Mouse (Mus musculus): ENCODE measurements at regions not wholly inside any gene's neighbourhood (a gene's known extent, or its start where the extent isn't known, plus 50 kb on each side); places are given as distances from the start of the nearest gene placed in this dataset.
"Not testable (repeated sequence)": the region's sequence is repeated elsewhere in the genome, so short reads cannot be mapped to it uniquely, and the experiment has no call there.

DNA sequence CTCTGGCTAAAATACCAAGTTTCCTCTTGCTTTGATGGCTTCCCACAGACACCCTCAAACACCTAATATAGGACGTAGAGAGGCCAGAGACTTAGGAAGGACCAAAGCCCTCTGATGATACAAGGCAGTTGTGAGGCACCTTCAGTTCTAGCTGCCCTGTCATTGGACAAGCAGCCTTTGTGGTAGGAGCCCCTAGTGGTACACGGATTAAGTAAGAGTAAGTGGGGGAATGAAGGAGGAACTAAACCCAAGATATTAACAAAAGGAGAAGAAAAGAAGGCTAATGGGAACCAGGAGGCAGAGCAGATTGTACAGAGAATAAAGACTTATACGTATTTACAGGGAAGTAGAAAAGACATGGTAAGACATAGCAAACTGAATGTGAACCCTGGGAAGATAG, 352.3 kb upstream of the Tmco5 start:
- H3K4me3 ChIP-seq (ENCODE audit: low read depth, low read length); H3K9me3 ChIP-seq (ENCODE audit: control insufficient read depth, low read length); ATAC-seq (ENCODE audit: low FRiP score); H3K36me3 ChIP-seq (ENCODE audit: control insufficient read depth, insufficient read depth, low read length); H3K27me3 ChIP-seq (ENCODE audit: control insufficient read depth, insufficient read depth, low read length); H3K4me2 ChIP-seq (replicated peaks; ENCODE audit: low read depth, low read length); H3K27ac ChIP-seq (ENCODE audit: low read depth, low read length); H3K4me1 ChIP-seq (replicated peaks; ENCODE audit: control insufficient read depth, insufficient read depth, low read length); H3K9ac ChIP-seq (ENCODE audit: low read depth, low read length); DNase-seq (ENCODE audit: low spot score): not testable (repeated sequence)
- 84% methylated on average over 1 of the region's 3 CpGs for WGBS

DNA sequence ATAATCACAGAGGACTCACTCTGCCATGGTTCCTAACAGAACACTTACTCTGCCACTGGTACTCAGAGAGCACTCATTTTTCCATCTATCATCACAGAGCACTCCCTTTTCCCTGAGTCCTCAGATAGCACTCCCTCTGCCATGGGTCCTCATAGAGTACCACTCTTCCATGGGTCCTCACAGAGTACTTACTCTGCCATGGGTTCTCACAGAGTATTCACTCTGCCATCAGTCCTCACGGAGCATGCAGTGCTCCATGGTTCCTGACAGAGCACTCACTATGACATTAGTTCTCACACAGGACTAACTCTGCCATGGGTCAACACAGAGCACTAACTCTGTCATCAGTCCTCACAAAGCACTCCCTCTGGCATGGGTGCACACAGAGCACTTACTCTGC, 342.0 kb upstream of the Tmco5 start:
- Histone ChIP-seq H3K4me2 (replicated peaks; ENCODE audit: low read depth, low read length) (no peak overlapping the region), H3K4me1 (replicated peaks; ENCODE audit: control insufficient read depth, insufficient read depth, low read length) (no peaks in the 10 kb centered on the region), H3K36me3 (ENCODE audit: control insufficient read depth, insufficient read depth, low read length) (no peaks in the 10 kb centered on the region), H3K27ac (ENCODE audit: low read depth, low read length) (no peak overlapping the region), H3K9ac (ENCODE audit: low read depth, low read length) (no peak overlapping the region), H3K4me3 (ENCODE audit: low read depth, low read length) (no peak overlapping the region), H3K9me3 (ENCODE audit: control insufficient read depth, low read length) (no peaks in the 10 kb centered on the region; the same call in 1 of the 2 replicates), H3K27me3 (ENCODE audit: control insufficient read depth, insufficient read depth, low read length) (no peaks in the 10 kb centered on the region)
- ATAC-seq (ENCODE audit: low FRiP score) (no peak), DNase-seq (ENCODE audit: low spot score) (no peak)
- 84% methylated on average over 1 of the region's 1 CpGs for WGBS

DNA sequence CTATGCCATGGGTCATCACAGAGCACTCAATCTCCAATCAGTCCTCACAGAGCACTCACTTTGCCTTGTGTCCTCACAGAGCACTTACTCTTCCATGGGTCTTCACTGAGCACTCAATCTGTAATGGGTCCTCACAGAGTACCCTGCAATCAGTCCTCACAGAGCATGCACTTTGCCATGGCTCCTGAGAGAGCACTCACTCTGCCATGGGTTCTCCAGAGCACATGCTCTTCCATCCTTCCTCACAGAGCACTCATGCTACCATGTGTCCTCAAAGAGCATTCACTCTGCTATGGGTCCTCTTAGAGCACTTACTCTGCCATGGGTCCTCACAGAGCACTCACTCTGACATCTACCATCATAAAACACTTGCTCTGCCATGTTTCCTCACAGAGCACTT, 319.1 kb upstream of the Tmco5 start:
- no peak overlapping the region for H3K9ac ChIP-seq (ENCODE audit: low read depth, low read length)
- H3K27me3 ChIP-seq (ENCODE audit: control insufficient read depth, insufficient read depth, low read length), result no peaks in the 10 kb centered on the region
- H3K4me3 ChIP-seq (ENCODE audit: low read depth, low read length), result no peak overlapping the region
- ATAC-seq (ENCODE audit: low FRiP score) (no peak), DNase-seq (ENCODE audit: low spot score) (no peak)
- H3K27ac ChIP-seq (ENCODE audit: low read depth, low read length), result no peak overlapping the region
- no peak overlapping the region for H3K4me2 ChIP-seq (replicated peaks; ENCODE audit: low read depth, low read length)
- H3K36me3 ChIP-seq (ENCODE audit: control insufficient read depth, insufficient read depth, low read length), result no peaks in the 10 kb centered on the region
- no peaks in the 10 kb centered on the region for H3K9me3 ChIP-seq (ENCODE audit: control insufficient read depth, low read length)
- H3K4me1 ChIP-seq (replicated peaks; ENCODE audit: control insufficient read depth, insufficient read depth, low read length), result no peaks in the 10 kb centered on the region

DNA sequence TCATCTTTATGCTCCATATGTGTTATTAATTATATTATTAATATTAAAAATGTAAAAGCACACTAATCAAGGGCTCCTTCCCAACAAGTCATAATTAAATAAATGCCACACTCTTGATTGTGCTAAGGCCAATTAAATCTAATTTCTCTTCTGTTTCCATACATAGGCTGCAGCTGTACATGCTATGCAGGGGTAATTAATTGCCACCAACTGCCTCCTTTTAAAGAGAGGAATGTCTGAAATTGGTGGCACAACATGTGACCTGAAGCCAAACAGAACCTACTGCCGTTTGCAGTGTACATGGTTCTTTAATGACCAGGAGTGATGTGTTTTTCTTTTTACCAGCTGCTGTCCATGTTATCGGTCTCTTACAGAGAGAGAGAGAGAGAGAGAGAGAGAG, 294.5 kb upstream of the Tmco5 start:
- no peak overlapping the region for H3K27ac ChIP-seq (ENCODE audit: low read depth, low read length)
- no peaks in the 10 kb centered on the region for H3K27me3 ChIP-seq (ENCODE audit: control insufficient read depth, insufficient read depth, low read length)
- no peak for DNase-seq (ENCODE audit: low spot score)
- H3K4me2 ChIP-seq (replicated peaks; ENCODE audit: low read depth, low read length), result no peak overlapping the region
- H3K4me3 ChIP-seq (ENCODE audit: low read depth, low read length), result no peak overlapping the region
- H3K9ac ChIP-seq (ENCODE audit: low read depth, low read length), result no peak overlapping the region
- no peak for ATAC-seq (ENCODE audit: low FRiP score)
- WGBS, result 48% methylated on average over 2 of the region's 2 CpGs
- H3K36me3 ChIP-seq (ENCODE audit: control insufficient read depth, insufficient read depth, low read length), result no peaks in the 10 kb centered on the region
- no peaks in the 10 kb centered on the region for H3K9me3 ChIP-seq (ENCODE audit: control insufficient read depth, low read length)
- no peaks in the 10 kb centered on the region for H3K4me1 ChIP-seq (replicated peaks; ENCODE audit: control insufficient read depth, insufficient read depth, low read length)

DNA sequence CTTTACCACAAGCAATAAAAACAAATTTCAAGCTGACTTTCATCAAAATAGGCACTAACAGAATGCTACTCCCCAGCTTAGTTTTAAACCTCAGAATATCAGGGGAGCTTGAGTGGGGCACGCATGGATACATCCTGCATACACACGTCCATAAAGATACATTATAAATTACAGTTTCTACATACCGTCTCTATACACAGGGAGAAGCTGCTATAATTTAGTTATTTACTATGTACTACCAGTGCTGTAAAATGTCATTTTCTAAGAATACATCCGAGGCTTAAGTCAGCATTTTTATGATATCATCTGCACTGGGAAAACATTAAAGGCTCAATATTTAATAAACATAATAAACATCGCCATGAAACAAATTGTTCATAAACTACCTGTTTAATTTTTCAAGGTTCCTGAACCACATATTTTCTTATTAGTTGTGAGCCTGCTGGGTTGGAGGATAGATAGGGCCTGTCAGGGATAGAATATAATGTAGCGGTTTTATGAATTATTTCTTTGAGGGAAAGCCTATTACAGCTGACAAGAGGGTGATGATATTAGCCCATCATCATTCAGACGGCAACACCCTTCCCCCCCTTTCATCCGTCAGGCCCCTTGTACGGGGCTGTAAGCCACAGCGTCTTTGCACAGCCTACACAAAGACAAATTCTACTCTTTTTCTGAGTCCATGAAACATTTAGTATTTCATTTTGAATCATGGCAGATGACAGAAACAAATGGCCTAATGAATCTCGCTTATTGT, 292.1 kb upstream of the Tmco5 start:
- Histone ChIP-seq H3K36me3 (ENCODE audit: control insufficient read depth, insufficient read depth, low read length) (no peaks in the 10 kb centered on the region), H3K4me3 (ENCODE audit: low read depth, low read length) (no peak overlapping the region), H3K9ac (ENCODE audit: low read depth, low read length) (no peak overlapping the region), H3K4me2 (replicated peaks; ENCODE audit: low read depth, low read length) (no peak overlapping the region), H3K27me3 (ENCODE audit: control insufficient read depth, insufficient read depth, low read length) (no peaks in the 10 kb centered on the region), H3K27ac (ENCODE audit: low read depth, low read length) (no peak overlapping the region), H3K9me3 (ENCODE audit: control insufficient read depth, low read length) (no peaks in the 10 kb centered on the region), H3K4me1 (replicated peaks; ENCODE audit: control insufficient read depth, insufficient read depth, low read length) (no peaks in the 10 kb centered on the region)
- DNase-seq (ENCODE audit: low spot score) (no peak), ATAC-seq (ENCODE audit: low FRiP score) (peak; percentile 40; the same call in 1 of the 2 replicates)
- WGBS, result 85% methylated on average over 11 of the region's 11 CpGs

DNA sequence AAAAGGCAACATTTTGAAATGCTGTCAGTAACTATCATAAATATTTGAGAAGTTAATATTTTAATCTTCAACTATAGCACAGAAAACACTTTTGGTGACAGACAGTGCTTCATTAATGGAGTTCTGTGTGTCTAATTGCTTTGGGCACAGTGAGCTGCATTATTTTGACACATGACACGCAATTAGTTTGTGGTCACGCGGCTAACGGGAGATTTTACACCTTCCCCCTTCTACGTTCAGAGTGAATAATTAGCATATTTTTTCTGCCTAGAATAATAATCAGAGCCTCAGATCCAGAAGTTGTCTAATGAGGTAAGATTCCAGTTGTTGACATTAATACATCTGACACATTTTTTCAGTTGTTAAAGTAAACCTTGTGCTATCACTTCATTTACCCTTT, 272.6 kb upstream of the Tmco5 start:
- Histone ChIP-seq H3K27ac (ENCODE audit: low read depth, low read length) (no peak overlapping the region), H3K4me1 (replicated peaks; ENCODE audit: control insufficient read depth, insufficient read depth, low read length) (no peaks in the 10 kb centered on the region), H3K36me3 (ENCODE audit: control insufficient read depth, insufficient read depth, low read length) (no peaks in the 10 kb centered on the region), H3K9me3 (ENCODE audit: control insufficient read depth, low read length) (no peaks in the 10 kb centered on the region), H3K4me3 (ENCODE audit: low read depth, low read length) (no peak overlapping the region), H3K27me3 (ENCODE audit: control insufficient read depth, insufficient read depth, low read length) (no peaks in the 10 kb centered on the region), H3K4me2 (replicated peaks; ENCODE audit: low read depth, low read length) (no peak overlapping the region), H3K9ac (ENCODE audit: low read depth, low read length) (no peak overlapping the region)
- ATAC-seq (ENCODE audit: low FRiP score) (no peak), DNase-seq (ENCODE audit: low spot score) (no peak)
- WGBS, result 77% methylated on average over 5 of the region's 5 CpGs

DNA sequence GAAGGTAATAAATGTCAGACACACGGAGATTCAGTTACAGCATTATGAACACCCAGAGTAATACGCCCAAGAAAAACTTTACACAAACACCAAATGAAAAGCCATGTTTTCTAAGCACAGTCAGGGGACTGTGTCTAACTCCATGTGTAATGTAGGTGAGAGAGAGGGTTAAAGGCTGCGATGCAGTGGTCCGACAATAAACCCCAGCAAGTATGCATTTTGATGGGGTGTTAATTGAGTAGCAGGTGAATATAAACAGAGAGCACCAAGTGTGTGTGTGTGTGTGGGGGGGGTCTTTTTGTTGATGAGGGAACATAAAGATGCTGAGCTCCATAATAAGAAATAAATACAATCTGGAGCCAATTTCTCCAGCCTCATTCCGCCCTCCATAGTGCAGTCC, 238.6 kb upstream of the Tmco5 start:
- ATAC-seq (ENCODE audit: low FRiP score), result no peak

DNA sequence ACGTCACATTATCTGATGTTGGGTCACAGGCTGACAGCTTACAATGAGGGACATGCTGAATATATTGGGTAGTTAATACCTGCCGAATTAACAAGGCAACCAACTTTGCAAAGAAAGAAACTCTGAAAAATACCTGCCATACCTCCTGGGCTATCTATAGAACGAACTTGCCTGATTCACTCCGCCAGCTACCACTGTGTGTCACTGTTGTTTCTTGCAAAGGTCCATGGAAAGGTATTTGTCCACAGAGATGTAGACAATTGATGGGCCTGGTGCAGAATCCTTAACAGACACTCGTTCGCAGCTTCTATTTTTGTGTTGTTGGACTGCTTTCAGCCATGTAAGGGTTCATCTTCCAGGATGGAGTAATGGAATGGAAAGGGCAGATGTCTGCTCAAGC, 226.4 kb upstream of the Tmco5 start:
- ATAC-seq (ENCODE audit: low FRiP score), result no peak
- no peak overlapping the region for H3K4me2 ChIP-seq (replicated peaks; ENCODE audit: low read depth, low read length)
- H3K4me1 ChIP-seq (replicated peaks; ENCODE audit: control insufficient read depth, insufficient read depth, low read length), result no peaks in the 10 kb centered on the region
- H3K27ac ChIP-seq (ENCODE audit: low read depth, low read length), result no peak overlapping the region
- no peaks in the 10 kb centered on the region for H3K9me3 ChIP-seq (ENCODE audit: control insufficient read depth, low read length)
- H3K9ac ChIP-seq (ENCODE audit: low read depth, low read length), result no peak overlapping the region
- no peaks in the 10 kb centered on the region for H3K27me3 ChIP-seq (ENCODE audit: control insufficient read depth, insufficient read depth, low read length)
- no peaks in the 10 kb centered on the region for H3K36me3 ChIP-seq (ENCODE audit: control insufficient read depth, insufficient read depth, low read length)
- WGBS, result 90% methylated on average over 6 of the region's 6 CpGs
- H3K4me3 ChIP-seq (ENCODE audit: low read depth, low read length), result no peak overlapping the region
- DNase-seq (ENCODE audit: low spot score), result no peak

More for the DNA sequence above, 238.6 kb upstream of the Tmco5 start:
- H3K36me3 ChIP-seq (ENCODE audit: control insufficient read depth, insufficient read depth, low read length), result no peaks in the 10 kb centered on the region
- H3K4me2 ChIP-seq (replicated peaks; ENCODE audit: low read depth, low read length), result no peak overlapping the region
- no peak overlapping the region for H3K27ac ChIP-seq (ENCODE audit: low read depth, low read length)
- no peak overlapping the region for H3K9ac ChIP-seq (ENCODE audit: low read depth, low read length)
- H3K4me1 ChIP-seq (replicated peaks; ENCODE audit: control insufficient read depth, insufficient read depth, low read length), result no peaks in the 10 kb centered on the region
- no peak for DNase-seq (ENCODE audit: low spot score)
- no peaks in the 10 kb centered on the region for H3K27me3 ChIP-seq (ENCODE audit: control insufficient read depth, insufficient read depth, low read length)
- 84% methylated on average over 5 of the region's 5 CpGs for WGBS
- no peaks in the 10 kb centered on the region for H3K9me3 ChIP-seq (ENCODE audit: control insufficient read depth, low read length)
- H3K4me3 ChIP-seq (ENCODE audit: low read depth, low read length), result no peak overlapping the region

DNA sequence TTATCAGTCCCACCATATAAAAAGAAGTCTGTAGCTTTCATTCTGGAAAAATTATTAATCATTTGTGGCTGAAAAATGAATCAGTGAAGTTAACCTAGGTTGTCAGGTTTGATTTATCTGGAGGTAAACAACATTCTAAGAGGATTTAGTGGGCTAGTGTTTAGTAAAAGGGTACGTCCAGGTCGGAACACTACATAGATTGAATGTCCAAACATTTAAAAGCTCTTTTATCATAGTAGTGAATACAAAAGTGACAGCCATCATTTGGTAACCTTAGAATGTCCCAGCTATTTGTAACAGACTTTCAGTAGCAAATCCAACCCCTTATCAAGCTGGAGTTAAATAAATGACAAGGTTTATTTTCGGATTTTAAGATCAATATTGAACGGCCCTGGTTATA, 192.7 kb upstream of the Tmco5 start:
- Histone ChIP-seq H3K4me2 (replicated peaks; ENCODE audit: low read depth, low read length) (no peak overlapping the region), H3K27me3 (ENCODE audit: control insufficient read depth, insufficient read depth, low read length) (no peaks in the 10 kb centered on the region), H3K4me1 (replicated peaks; ENCODE audit: control insufficient read depth, insufficient read depth, low read length) (no peaks in the 10 kb centered on the region), H3K9me3 (ENCODE audit: control insufficient read depth, low read length) (no peaks in the 10 kb centered on the region), H3K27ac (ENCODE audit: low read depth, low read length) (no peak overlapping the region), H3K4me3 (ENCODE audit: low read depth, low read length) (no peak overlapping the region), H3K36me3 (ENCODE audit: control insufficient read depth, insufficient read depth, low read length) (no peaks in the 10 kb centered on the region), H3K9ac (ENCODE audit: low read depth, low read length) (no peak overlapping the region)
- DNase-seq (ENCODE audit: low spot score), result no peak
- no peak for ATAC-seq (ENCODE audit: low FRiP score)
- 87% methylated on average over 4 of the region's 4 CpGs for WGBS

Data from hindbrain, embryonic 11.5 days (tissue).